Mouse (Mus musculus): ENCODE measurements around the gene Hist1h3e.
"Not testable (repeated sequence)": the region's sequence is repeated elsewhere in the genome, so short reads cannot be mapped to it uniquely, and the experiment has no call there.

Gene Hist1h3e

DNA sequence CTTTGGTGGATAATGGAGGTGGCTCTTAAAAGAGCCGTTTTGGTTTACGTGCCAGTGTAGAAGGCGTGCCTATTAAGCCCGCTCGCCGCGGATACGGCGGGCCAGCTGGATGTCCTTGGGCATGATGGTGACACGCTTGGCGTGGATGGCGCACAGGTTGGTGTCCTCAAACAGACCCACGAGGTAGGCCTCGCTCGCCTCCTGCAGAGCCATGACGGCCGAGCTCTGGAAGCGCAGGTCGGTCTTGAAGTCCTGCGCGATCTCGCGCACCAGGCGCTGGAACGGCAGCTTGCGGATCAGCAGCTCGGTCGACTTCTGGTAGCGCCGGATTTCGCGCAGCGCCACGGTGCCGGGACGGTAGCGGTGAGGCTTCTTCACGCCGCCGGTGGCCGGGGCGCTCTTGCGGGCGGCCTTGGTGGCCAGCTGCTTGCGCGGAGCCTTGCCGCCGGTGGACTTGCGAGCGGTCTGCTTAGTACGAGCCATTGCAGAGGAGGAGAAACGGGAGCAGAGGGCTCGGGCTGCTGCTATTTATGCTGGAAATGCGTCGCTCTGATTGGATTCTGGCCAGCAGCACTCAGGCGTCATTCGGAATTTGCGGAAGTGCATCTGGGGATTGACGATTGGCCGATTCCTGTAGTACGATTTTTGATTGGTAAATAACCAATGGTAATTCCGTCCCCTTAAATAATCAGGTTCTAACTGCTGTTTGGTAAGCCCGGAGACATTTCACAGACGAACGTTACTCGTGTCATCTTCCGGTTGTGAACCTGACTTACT lies at the start of gene Hist1h3e:
Hist1h3e (minus strand) TSS at position 487 of the 777 bp plus-strand sequence.
- DNase-seq = peak; percentile 87 to 89

DNA sequence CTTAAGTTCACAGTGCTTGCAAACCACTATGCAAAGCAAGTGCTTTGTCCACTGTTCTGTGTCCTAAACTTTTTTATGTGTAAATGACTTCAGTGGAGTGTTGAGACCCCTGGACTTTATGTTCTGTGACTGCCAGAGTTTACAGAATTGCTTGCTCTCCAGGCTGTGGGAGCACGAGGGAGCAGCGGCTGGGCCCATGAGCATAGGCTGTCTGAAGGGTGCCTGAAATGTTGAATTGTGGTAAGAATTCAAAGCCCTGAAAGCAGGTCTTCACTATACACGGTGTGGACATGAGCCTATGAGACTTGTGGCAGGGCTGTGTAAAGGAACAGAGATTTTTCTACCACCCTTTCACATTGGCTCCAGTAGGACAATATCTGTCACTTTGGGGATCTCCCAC lies 49.5 kb upstream of the Hist1h3e start:
- DNase-seq = no peak

DNA sequence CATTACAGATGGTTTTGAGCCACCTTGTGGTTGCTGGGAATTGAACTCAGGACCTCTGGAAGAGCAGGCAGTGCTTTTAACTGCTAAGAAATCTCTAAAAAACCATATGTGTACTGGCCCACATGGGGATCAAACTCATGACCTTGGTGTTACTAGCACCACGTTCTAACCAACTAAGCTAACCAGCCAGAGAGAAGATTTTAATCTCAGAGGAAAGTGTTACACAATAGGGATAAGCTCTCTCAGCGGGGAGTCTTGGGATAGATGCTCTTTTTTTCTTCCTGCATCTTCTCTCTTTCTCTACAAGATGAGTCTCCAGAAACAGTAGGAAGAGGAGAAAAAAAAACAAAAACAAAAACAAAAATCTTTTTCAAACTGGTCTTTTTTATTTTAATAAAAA lies 48.2 kb upstream of the Hist1h3e start:
- no peak for DNase-seq

DNA sequence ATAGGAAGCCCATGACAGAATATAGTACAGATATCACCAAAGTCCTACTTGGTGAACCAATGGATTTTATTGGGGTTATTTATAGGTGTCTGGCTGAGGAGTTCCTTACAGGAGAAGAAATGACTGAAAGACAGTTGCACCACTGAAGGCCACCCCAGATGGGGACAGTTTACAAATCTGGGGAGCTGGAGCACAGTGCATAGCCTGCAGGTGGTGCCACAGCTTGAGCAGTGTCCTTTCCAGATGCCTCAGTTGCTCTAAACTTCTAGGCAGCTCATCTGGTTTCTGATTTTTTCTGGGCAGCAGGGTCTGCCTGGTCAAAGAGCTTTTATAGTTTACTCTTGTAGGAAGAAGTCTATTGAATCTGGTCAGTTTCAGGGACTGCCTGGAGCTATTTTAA lies 47.7 kb upstream of the Hist1h3e start:
- DNase-seq = no peak

DNA sequence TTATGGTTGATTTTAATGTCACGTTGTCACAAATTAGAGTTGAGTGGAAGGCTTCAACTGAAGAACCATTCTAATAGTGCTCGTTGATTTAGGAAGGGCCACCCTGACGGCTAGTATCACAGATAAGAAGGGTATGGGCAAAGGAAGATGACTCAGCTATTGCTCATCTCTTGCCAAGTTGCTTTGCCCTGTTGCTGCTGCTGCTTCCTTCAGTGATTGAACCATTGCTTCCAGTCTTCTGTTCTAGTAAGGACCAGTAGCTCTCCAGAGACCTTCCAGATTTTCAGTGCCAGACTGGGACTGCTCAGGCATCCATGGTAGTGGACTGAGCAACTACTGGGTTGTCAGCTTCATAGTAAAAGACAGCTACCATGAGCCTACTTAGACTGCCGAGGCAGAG lies 47.0 kb upstream of the Hist1h3e start:
- DNase-seq = no peak

DNA sequence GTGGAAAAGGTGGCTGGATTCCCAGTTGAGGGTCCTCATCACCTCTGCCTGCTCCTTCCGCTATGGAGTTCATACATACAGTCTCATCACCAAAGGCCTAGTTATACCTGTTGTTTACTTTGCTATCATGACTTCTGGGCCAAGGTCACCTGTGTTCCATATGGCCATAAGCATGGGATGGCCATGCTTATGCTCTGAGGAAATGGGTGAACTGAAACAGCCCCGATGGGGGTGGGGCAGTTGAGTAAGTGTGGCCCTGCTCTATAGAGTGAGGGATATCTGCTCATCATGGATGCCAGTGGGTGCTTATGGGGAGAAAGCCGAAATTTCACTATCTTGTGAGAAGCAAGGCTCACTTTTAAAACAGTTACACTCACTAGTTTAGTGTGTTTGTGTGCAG lies 42.9 kb upstream of the Hist1h3e start:
- DNase-seq = no peak

DNA sequence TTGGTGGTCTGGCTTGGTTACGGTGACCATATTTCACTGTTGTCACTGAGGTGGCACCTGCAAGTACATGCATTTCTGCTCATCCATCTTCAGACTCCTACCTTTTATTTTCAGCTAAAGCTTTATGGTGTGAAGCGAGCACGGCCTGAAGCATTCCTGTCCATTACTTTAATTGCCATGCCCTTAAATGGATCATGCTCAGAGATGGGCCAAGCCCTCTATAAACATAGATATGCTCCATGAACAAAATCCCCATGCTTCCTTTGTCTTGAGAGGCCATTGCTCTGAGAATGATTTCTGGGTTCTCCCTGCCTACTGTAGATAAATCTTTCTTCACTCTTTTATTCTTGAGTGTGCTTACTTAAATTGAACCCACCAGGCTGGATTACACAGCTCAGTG lies 42.3 kb upstream of the Hist1h3e start:
- no peak for DNase-seq

DNA sequence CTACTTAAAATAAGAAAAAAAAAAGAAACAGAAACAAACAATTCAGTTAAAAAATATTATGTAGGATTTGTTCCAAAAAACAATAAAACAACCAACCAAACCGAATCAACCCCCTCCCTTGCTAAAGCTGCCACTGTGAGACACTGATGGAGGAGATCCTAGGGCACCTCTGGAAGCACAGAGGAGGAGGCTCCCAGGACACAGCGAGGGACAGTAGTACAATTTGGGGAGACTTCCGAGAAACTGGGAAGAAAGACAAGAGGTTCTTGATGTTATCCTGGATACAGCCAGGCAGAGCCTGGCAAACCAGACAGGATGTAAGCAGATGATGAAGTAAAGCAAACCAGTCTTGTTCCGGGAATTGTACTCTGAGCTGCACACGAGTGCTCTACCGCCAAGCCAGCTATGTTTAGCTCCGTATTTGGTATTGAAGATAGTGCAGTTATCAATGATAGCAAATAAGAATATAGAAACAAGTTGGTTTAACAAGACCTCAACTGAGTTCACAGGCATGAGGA lies 41.1 kb upstream of the Hist1h3e start:
- no peak for DNase-seq

DNA sequence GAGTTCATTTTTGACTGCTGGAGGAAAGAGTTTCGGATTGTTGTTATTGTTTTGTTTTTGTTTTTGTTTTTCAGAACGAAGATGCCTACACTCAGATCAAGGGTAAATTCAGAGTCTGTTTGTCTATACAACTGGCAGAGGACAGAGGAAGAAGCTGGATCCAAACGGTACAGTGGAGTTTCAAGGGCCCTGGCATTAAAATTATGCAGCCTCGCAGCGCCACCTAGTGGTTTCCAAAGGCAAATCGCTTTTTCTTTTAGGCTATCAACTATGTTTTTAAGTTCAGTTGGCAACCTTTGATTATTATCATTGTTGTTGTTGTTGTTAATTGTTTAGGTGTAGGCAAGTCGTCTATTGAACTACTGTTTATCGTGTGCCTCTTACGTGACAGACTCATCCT lies 35.8 kb upstream of the Hist1h3e start:
- peak; percentile 72 to 84 for DNase-seq

DNA sequence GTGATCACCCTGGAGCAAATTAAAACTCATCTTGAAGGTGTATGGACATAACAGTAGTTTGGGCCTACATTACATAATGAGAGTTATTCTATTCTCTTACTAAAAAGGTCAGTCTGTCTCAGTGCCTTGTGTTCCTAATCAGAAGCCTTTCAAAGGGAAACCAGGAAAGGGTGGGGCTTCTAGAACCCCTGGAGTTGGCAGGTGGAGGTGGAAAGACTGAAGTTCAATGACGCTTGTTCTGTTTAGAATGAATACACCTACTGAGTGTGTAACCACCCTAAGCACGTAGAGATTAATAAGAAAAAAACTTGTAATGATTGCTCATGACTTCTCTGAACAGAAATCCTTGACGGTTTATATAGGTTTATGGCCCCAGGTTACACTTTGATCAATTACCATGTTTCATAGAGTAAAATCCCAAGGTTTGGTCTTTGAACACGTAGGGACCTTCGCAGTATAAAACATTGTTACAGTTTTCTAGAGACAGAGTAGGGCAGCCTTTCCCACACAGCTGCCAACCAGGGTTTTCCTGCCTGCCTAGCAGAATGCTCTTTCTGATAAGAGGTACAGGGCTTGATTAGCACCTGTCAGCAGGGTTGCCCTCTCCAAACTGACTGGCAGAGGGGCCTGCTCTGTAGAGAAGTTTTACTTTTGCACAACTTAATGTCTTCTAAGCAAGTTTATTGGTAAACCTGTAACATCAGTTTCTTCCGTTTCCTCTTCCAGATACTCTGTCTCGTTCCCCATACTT lies 33.6 kb upstream of the Hist1h3e start:
- DNase-seq = no peak

DNA sequence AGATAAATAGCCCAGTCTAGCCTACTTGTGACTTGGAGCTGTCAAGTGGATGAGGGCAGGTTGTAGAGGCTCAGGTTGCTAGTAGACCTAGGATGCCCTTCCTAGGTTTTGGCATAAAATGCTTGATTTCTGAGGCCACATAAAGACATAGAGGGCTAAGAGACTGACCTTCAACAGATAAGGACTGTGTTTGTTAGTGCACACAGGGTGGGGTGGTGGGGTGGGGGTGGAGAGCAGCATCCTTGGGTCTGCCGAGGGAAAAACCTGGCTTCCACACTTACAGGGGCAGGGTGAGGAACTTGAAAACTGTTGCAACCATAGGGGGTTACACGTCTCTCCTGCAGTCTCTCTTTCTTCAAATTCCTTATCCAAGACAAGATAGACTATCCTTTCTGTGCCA lies 33.0 kb upstream of the Hist1h3e start:
- no peak for DNase-seq

DNA sequence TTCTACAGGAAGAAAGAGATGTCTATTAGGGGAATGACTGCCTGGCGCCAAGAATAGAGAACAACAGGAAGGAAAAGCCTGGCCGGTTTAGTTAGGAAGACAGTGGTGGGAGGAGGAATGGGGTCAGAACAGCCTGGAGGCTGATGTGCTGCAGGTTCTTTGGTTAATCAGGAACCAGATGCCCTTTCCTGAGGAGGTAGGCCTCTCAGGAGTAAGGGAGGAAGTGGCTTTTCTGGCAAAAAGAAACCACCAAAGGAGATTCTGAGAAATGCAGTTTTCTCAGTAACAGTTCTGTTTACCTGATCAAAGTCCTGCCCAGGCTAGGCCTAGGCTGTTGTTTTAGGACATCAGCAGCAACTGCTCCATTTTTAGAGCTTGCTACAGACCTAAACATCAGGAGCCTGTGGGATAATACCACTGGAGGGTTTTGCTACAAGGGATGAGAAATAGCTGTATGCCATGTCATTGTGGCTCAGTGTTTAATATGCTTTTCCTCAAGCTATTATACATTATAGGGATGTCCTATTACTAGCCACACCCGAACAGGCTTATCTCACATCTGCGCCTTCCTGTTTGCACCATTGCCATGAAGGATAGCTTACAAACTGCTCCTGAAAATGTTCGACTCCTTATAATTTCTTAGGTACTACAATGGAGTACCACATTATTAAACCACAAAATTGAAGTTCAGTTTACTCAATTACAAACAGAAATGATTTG lies 31.0 kb upstream of the Hist1h3e start:
- DNase-seq = no peak

DNA sequence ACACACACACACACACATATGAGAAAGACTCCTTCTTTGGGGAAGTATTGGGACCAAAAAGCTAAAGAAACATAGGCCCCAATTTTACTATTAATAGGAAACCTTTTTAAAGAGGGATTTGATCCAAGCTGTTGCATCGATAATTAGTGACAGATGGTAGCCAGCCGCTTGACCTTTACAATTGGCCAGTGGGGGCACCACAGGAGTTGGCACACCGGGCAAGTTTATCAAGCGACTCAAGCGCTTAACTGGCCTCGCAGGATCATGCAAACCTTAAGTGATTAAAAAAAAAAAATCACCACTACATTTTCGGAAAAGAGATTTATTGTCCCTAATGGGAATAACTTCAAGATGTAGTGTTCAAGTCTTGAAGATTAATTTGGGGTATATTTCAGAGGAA lies 30.4 kb upstream of the Hist1h3e start:
- peak; percentile 63 to 65 for DNase-seq

DNA sequence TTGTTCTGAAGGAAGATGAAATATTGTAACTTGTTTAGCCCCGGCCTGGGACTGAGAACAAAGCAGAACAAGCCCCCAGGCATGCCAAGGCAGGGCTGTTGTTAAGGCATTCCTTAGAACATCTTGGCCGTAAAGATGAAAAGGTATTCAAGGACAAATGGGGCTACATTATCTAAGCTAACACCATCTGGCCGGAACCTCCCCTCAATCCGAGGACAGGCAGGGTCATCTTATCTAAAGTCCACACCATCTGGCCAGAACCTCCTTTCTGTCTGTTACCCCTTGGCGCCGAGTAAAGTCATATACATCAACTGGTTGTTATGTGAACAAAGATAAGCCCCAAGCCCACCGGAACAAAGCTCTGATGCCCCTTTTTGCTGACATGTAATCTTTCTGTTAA lies 29.7 kb upstream of the Hist1h3e start:
- DNase-seq = not testable (repeated sequence)

DNA sequence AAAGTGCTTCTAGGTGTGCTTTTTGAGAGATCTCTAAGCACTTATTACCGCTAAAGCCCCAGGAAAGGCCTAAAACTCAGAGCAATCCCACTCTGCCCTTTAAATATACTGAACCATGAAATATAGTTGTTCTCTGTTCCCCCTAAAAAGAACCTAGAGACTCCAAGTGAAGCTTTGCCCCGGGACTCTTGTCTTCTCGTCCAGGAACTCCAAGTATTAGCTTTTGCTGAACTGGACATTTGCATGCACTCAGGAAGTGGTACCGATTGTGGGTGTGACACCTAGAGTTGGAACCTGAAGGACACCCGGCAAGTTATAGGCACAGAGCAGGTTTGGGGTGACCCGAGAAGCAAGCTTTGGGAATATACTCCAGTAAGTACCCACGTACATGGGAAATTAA lies 29.0 kb upstream of the Hist1h3e start:
- no peak for DNase-seq

DNA sequence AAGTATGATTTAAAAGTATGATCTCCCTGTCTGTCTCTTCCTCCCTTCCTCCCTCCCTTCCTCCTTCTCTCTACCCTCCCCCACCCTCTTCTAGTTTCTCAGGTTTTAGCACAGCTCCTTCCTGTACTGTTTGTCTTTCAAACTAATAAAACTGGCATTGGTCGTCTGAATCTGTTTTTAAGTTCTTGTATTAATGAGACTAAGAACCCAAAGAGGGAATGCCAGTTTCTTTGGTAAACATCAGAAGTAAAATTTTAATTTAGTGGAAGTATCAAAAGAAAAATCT lies 24.7 kb upstream of the Hist1h3e start:
- DNase-seq = no peak

DNA sequence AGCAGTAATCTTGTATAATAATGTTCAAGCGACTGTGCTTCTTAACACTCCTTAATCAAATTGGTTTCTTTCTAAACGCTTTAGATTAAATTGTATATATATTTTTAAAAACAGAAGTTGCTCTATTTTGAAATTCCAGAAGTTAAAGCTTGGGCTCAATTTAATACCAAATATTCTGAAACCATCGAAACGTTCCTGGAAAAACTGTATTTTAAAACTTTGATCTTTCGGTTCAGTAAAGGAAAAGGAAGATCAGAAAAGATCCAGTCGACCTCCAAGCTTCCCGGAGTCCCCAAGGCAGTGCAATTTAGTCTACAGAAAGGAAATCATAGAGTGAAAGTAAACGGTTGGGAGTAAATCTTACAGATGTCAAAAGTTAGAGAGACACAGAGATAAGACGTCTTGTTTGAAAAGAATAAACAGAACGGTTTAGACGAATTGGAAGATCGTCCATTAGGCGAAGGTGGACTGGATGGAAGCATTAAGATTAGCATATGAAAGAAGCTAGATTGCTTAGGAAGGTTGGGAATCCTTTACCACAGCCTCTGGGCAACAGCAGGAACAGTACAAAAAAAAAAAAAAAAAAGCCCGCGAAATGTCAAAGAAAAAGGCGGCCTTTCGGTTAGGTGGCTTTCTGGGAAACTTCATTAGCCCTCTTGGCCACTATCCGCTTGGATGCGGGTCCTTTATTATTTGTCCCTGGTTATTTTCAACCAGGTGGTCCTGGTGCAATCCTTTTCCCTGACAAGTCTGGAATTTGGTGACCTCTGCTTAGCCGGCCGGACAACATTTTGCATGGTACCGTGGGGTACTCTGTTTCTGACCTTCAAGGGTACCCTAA lies 24.1 kb upstream of the Hist1h3e start:
- no peak for DNase-seq

DNA sequence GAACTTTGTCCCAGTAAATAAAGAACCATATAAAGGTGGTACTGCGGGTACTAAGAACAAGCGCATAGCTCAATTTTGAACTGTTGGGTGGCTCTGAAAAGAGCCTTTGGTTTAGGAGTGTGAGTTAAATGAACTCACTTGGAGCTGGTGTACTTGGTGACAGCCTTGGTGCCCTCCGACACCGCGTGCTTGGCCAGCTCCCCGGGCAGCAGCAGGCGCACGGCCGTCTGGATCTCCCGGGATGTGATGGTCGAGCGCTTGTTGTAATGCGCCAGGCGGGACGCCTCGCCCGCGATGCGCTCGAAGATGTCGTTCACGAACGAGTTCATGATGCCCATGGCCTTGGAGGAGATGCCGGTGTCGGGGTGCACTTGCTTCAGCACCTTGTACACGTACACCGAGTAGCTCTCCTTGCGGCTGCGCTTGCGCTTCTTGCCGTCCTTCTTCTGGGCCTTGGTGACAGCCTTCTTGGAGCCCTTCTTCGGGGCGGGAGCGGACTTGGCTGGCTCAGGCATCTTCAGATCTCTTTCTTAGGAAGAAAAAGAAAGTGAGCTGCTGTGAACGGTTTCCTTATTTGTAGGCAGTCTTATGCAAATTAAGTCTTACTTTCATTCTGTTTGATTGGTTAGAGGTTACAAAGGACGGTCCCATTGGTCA lies 23.4 kb upstream of the Hist1h3e start:
- DNase-seq = peak; percentile 36 to 64

DNA sequence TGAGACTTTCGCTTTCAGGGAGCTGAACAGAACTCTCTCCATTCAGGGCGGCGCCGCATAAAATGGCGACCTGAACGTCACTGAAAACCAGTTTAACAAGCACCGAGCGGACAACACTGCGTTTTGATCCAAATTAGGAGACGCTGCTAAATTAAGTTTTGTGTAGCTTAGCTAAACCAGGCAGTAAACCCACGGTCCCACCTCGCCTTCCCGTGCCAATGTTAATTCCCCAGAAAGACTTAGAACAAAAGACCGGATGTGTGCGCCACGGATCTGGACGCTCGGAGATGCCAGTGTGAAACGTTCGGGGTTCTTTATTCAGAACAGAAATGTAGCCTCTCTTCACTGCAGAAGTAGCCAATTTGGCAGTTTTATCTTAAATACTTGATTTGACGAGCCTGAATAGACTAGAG lies 22.9 kb upstream of the Hist1h3e start:
- DNase-seq = peak; percentile 49 to 60

DNA sequence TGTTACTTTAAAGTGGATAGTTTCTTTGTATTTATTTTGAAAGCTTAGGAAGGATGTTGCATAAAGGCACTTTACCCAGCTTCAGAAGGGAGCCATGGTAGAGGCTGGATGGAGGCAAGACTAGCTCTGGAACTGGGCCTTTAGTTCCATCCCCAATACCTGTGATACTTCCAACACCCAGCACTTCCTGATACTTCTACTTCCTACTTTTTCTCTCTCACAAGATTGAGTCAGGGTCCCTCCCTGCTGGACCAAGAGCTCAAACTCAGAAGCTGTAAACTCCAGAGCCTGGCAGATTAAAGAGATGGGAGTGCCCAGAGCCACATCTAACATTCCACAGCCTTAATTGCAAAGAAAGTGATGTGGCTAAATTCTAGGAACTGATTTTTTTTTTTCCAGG lies 22.2 kb upstream of the Hist1h3e start:
- DNase-seq = no peak

DNA sequence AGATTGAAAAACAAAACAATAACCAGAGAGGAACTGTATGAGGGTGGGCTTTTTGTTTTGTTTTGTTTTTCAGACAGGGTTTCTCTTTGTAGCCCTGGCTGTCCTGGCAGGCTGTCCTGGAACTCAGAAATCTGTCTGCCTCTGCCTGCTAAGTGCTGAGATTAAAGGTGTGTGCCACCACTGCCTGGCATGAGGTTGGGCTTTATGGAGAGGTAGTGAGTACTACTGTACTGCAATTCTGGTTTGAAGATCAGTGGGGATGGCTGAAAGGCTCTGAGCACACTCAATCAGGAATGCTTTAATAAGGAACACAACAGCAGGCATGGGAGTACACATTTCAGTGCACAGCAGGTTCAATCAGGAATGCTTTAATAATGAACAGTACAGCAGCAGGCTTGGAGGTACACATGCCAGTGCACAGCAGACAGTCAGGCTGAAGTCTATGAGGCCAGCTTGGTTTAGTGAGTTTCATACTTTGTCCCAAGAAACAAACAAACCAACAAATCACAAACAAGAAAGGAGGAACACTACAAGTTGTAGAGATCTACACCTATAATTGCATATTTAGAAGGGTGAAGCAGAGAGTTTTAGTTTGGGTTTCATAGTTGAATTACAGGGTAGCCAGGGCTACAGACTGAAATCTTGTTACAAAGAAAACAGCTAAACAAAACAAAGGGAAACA lies 21.4 kb upstream of the Hist1h3e start:
- no peak for DNase-seq

All from cerebellum, adult 18-20 months (tissue).